Mouse (Mus musculus) T-helper 2 cell (primary cell): ENCODE results near the gene Ager.

Experiments used
- in situ Hi-C: fragments of 300-600 bp; cut with MboI, MseI; formaldehyde crosslinking; loops from one replicate; pipeline ENCODE4 v1.15.1; 2025; ENCODE audit warnings: high pct_unique_total_duplicates

Gene Ager

DNA sequence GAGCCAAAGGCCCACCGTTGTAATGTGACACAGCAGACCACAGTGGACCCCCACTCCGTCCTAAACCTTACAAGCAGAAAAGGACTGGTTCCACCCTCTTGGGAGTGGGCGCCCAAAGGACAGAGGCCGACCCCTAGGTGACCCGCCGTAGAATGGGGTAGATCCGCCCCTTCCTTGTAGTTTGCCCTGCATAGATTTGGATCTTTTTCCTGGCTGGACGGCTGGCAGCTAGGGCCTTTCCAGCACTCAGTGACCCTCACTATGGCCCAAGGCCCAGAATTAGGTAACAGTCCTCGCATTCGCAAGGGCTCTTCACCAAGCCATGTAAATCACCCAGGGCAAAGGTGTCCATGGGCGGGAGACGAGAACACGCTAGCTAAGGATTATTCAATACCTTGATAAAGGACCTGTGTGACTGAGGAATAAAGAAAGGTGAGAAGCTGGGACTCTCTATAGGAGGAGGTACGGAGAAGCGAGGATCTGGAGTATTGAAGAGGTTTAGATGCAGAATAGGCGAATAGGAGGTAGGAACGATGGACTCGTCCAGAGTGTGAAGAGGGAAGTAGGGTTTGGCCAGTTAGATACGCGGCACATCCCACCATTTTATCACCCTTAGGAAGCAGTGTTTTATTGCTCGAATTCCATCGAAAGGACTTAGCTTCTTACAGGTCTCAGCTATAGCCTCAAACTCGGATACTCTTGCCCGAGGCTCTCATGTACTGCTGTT lies 7.0 kb downstream of the Ager start:
- in situ Hi-C loops: no loop called here

DNA sequence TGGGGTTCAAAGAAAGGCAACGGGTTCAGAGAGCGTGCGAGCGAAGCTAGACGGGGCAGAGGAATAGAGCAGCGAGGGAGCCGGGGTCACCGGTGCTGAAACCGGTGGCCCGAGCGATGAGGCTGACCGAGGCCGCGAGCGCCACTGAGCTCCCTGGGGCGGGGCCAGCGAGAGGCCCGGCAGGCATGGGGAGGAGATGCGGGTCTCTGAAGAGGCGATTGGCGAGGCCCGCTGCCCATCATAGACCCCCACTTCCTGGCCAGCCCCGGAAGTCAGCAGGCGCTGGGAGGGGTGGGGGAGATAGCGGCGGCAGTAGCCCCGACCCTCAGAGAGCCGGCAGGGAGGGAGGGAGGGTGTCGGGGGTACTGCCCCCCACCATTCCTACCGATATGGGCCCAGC lies 7.9 kb downstream of the Ager start:
- in situ Hi-C loops: no loop called here

DNA sequence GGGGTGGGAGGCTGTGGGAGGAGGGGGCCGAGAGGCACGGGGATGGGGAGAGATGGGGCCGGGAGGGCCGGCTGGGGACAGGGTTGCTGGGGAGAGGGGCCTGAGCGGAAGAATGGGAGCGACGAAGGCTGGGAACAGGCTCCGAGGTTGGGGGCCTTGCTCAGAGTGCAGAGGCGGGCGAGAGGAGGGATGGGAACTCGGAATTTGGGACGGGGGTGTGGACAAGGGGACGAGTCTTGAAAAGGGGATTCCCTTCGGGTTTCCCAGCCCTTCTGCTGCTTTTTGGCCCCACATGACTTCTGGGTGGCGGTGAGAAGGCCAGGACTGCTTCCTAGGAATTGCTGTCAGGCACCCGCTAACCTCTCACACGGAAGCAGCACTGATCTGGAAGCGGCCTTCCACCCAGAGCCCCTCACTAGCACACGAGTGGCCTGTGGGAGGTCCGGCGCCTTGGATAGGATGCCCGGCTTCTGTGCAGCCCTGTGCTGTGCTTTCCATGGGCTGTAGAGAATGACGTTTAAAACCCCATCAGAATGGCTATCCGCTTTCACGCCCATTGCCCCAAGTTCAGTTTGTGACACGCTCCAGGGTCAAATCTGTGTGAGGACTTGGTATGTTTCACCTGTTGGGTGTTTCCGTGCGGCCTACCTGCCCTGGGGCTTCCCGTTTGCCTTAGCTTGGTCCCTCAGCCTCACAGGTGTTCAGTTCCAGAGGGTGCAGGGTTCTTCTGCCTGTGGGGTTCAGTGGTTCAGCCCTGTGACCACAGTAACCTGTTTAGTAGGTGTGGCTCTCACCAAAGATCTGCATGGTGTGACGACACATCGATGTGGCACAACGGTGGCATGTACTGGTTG lies 8.8 kb downstream of the Ager start:
- in situ Hi-C loops: no loop called here

DNA sequence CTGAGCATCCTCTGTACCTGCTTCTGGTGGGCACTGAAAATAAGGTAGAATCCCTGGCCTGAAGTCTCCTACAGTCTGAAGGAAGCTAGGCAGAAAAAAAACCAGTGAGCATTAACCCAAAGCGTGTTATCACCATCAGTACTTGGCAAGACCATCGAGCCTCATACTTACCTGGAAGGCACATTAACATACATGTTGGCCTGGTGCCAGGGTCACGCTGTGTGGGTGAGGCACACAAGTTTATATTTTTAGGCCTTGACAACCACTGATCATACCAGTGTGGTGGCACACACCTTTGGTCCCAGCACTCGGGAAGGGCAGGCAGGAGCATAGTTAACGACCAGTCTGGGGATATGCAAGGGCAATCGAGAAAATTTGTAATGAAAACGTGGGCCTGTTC lies 10.3 kb downstream of the Ager start:
- in situ Hi-C loops: no loop called here

DNA sequence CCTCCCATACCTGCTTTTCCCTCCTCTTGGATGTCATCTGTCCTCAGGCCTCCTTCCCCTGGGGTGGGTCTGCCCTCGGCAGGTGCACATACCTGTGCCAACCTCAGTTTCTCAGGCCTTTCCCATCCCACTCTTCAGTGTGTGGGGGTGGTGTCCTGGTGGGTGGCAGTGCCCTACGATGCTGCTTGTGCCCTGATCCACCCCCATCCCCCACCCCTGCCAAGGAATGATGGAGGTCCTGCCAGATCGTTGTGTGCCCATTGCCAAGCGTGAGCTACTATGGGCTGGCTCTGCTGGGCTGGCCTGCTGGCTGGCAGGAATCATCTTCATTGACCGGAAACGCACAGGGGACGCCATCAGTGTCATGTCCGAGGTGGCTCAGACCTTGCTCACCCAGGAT lies 13.4 kb downstream of the Ager start:
- in situ Hi-C loops: no loop called here

- in situ Hi-C loops: no loop called here
Measured at GRCm38 (mm10) chr17:34613054-34613645, 15.5 kb downstream of the Ager start.

GRCm38 (mm10) chr17:34613830-34614229 lies 16.2 kb downstream of the Ager start:
- in situ Hi-C loops: no loop called here

DNA sequence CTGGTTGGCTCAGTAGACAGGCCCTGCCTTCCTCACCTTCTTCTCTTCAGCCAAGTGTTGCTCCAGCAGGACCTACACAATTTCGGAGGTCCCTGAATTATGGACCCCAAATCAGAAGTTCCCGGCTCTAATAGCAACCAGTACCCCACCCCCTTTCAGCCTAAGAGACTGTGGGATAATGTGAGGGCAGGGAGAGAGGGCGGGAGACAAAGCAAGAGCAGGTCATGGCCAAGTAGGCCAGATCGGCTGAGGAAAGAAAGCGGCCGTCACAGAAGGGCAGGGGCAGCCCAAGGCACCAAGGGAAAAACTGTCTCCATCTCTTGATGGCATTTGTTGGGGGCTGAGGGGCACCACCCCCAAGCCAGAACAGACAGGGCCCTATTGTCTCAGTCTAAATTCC lies 18.2 kb downstream of the Ager start, which contains the start of gene Egfl8:
Egfl8 (minus strand) TSS at position 101 of the 400 bp plus-strand sequence.
- in situ Hi-C loops: no loop called here

GRCm38 (mm10) chr17:34618999-34619398 lies 21.3 kb downstream of the Ager start:
- in situ Hi-C loops: no loop called here

- in situ Hi-C loops: no loop called here
Measured at GRCm38 (mm10) chr17:34621006-34621405, 23.3 kb downstream of the Ager start.

DNA sequence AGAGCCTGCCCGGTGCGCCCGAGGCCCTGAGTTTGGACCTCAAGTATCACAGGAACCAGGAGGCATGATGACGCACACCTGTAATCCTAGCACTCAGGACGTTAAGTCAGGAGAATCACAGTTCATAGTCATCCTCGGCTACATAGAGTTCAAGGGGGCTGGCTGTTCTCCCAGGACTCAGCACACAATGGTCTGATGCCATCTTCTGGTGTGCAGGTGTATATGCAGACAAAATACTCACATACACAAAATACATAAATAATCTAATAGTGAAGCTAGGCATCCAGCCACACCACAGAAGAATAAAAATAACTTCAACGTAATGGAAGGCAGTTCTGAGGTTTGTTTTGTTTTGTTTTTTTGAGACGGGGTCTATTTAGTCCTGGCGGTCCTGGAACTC lies 25.5 kb downstream of the Ager start:
- in situ Hi-C loops: no loop called here

DNA sequence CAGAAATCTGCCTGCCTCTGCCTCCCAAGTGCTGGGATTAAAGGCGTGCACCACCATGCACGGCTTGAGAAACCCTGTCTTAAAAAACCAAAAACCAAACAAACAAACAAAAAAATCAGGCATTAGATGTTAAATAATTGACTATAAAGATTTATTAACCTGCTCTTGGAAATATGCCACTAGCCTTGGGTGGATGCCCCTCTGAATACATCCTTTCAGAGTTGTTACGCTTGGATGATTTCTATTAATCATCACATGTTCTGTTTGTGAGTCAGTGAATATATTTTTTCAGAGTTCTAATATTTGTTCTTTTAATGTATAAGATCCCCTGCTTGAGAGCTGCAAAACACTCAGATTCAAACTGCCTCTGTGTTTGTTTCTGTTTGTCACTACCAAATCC lies 27.3 kb downstream of the Ager start:
- in situ Hi-C loops: no loop called here

GRCm38 (mm10) chr17:34626062-34626772 lies 28.6 kb downstream of the Ager start:
- in situ Hi-C loops: no loop called here

DNA sequence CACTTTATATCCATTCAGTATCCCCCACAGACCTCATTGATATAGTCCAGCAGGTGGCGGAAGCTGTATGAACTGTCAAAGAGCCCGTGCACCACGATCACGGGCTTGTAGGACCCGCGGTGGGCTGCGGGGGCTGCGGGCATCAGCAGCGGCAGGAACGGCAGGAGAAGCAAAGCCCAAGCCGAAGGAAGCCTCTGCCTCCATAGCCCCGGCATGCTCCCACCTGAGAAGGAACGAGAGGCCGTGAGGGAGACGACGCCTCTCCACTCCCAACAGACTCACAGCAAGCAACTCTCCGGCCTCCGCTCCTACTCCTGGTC lies 29.1 kb downstream of the Ager start:
- in situ Hi-C loops: no loop called here

DNA sequence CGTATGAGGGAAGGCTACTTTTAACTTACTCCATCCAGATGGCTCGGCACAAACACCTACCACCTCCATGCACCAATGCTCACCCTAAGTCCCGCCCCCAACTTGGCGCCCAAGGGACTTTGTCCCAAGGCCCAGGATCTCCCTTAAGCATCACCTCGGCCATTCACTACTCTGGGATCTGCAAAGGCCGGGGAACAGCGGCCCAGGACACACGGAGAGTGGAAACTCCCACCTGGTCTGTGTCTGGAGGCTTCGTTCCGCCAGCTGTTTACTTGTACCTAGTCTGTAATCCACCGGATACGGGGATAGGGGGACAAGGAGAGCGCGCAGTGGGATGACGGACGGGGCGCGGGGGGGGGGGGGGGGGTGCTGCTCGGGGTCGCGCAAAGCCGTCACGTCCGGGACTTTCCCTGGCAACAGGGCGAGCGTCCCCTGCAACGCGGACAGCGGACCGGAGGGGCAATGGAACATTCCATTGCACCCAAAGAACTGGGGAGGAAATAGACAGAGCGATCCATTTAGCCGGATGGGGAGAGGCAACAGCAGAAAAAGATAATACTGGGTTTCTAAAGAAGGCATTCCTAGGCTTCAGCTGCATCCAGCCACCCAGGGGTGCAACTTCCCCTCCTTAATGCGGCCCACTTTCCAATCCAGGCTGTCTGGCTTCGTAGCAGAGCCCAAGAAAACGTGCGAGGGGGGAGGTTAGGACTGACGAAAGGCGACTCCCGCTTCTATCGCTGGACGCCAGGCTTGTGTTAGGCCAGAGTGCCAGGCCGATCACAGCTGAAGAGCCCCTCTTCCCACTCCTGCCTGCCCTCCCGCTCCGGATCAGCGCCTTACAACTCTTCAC lies 29.7 kb downstream of the Ager start:
- in situ Hi-C loops: no loop called here

DNA sequence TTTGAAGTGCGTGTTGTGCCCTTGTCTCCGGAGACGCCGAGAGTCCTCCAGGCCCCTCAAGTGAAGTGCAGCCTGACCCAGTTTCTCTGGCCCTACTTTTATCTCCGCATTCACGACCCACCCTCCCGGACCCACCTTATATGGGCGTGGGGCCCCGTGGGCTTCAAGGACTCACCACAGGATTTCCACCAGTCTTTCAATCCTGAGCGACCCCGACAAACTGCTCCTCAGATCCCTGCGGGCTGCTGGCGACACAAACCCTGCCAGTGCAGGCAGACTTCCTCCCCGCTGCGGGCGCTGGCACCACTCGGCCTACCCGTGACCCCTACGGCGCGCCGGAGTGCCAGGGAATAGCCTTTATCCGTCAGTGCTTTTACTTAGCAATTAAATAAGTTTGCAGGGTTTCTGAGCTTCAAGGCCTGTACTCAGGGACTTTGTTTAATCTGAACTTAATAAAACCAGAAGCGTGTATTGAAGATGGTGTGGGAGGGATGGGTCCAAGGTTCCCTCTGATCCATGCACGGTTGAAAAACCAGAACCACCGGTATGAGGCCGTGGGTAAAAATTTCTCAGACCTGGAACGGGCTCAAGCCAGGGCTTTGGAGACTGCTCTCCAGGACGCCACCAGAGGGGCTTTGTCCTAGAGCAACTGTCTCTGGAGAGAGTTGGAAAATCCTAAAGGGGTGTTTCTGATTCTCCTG lies 30.4 kb downstream of the Ager start, which contains the start of gene Ppt2:
Ppt2 (minus strand) TSS at position 568 of the 701 bp plus-strand sequence.
- in situ Hi-C loops: no loop called here

- in situ Hi-C loops: no loop called here
Measured at GRCm38 (mm10) chr17:34628644-34628967, 30.9 kb downstream of the Ager start.

GRCm38 (mm10) chr17:34629221-34629751 lies 31.6 kb downstream of the Ager start, which contains the start of gene Prrt1:
Prrt1 (plus strand) TSS chr17:34629533.
- in situ Hi-C loops: no loop called here

- in situ Hi-C loops: loop anchor here (10.0 kb wide), 1 partner anchor 1085 kb away; no protein-coding TSS in a partner anchor
Measured at GRCm38 (mm10) chr17:34629796-34630603, 32.3 kb downstream of the Ager start.
